Mouse (Mus musculus) embryonic stem cell, embryonic (primary cell): ENCODE results near the gene Atoh8.

Experiments used
- CTCF ChIA-PET, 4 experiments: fragments of 300-600 bp in 2 of 4; fragments of 350-600 bp in 2 of 4; sonication (Branson Sonifier 250); formaldehyde crosslinking; loops; one replicate each; lab custom pipeline; 2022; ENCODE audit warnings: inconsistent platforms in 2 of 4; lab: Charles Lee
- POLR2A ChIA-PET, 4 experiments: fragments of 300-600 bp in 2 of 4; fragments of 350-600 bp in 2 of 4; sonication (Branson Sonifier 250); formaldehyde crosslinking; loops; one replicate each; lab custom pipeline; 2022; ENCODE audit warnings: antibody characterized with exemption in 4 of 4, inconsistent platforms in 1 of 4; lab: Charles Lee

Atoh8 gene

DNA sequence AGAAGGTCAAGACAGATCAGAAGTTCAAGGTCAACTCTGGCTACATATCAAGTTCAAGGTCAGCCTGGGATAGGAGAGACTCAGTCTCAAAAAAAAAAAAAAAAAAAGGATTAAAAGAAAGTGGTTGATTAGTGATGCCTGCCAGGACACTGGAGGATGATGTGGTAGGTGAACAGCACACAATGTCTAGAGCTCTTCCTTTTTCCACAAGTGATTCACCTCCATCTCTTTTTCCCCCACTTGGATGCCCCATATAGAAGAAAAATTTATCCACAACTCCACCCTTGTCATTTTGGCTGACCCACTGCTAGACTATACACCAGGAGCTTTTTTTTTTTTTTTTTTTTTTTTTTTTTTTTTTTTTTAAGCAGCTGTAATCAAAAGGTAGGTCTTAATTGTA lies 37.9 kb downstream of the Atoh8 start:
- ChIA-PET CTCF (interaction anchor here in 2 of 4 experiments (0.6 to 0.7 kb wide), 2 partner anchors 20 to 55 kb away, joined by 4 to 12 read pairs; no protein-coding TSS in a partner anchor), POLR2A (interaction anchor here in 3 of 4 experiments (0.6 to 1.7 kb wide), 7 partner anchors 8 to 646 kb away, joined by 3 to 7 read pairs (median 3); no protein-coding TSS in a partner anchor)

DNA sequence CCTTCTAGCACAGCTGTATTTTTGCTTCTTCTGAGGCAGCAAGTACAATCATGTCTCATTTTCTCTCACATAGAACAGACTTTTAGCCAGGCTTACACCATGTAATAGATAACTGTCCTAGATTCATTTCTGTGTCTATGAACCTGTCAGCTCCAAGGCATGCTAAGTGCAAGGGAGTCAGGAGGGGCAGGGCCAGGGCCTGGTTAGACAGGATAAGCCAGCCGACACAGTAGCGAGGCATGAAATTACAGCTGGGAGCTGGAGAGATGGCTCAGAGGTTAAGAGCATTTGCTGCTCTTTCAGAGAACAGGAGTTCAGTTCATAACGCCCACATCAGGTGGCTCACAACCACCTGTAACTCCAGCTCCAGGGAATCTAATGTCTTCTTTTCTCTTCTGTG lies 38.7 kb downstream of the Atoh8 start:
- ChIA-PET POLR2A (interaction anchor here in 1 of 4 experiments (0.7 kb wide), 1 partner anchor 107 kb away, joined by 3 read pairs; no protein-coding TSS in a partner anchor), CTCF (interaction anchor here in 1 of 4 experiments (0.7 kb wide), 1 partner anchor 56 kb away, joined by 4 read pairs; no protein-coding TSS in a partner anchor)

DNA sequence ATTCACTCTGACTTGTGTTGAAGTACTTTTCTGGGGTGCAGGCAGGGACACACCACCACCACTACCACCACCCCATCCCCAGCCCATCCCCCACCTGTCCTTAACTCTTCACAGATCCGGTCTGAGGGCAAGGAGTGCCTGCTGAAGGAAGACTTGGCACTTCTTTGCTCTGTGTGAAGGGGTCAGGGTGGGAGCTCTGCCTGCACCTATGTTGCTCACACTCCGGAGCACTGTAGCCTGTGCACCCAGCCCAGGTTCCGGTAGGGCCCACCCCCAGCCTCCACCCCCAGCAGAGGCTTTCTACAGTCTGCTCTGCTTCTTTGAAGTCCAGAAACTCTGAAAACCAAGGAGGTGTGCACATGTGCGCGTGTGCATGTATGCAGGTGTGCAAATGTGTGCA lies 44.8 kb downstream of the Atoh8 start:
- CTCF ChIA-PET, result interaction anchor here in 3 of 4 experiments (0.8 to 4.2 kb wide), 6 partner anchors 44 to 224 kb away, joined by 3 to 26 read pairs (median 10); partner anchors contain the start of genes Atoh8 (in 3 of the 3) and Ggcx (in 1 of the 3)
- POLR2A ChIA-PET, result interaction anchor here in 1 of 4 experiments (0.5 to 1.3 kb wide), 2 partner anchors 41 to 70 kb away, joined by 3 to 5 read pairs; no protein-coding TSS in a partner anchor

DNA sequence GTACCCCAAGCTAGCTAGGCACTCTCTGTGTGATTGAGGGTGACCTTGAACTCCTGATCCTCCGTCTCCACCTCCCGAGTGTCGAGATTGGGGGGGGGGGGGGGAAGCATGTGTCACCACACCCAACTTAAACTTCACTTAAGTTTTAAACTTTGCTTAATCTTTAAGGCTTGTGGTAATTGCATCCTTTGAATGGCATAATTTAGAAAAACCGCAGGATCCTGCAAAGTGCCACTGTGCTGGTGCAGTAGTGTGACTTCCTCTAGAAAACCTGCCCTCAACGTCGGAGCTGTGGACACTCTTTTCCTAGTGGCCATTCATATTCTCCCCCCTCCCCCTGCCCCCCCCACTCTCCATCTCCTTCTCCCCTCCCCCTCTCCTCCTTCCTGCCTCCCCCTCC lies 45.3 kb downstream of the Atoh8 start:
- POLR2A ChIA-PET, result interaction anchor here in 1 of 4 experiments (0.5 to 1.3 kb wide), 2 partner anchors 42 to 70 kb away, joined by 3 to 5 read pairs; no protein-coding TSS in a partner anchor
- CTCF ChIA-PET, result interaction anchor here (0.6 to 8.2 kb wide), 10 partner anchors 45 to 224 kb away, joined by 3 to 69 read pairs (median 10); partner anchors contain the start of genes Atoh8 (in 3 of the 4) and Ggcx (in 1 of the 4)

DNA sequence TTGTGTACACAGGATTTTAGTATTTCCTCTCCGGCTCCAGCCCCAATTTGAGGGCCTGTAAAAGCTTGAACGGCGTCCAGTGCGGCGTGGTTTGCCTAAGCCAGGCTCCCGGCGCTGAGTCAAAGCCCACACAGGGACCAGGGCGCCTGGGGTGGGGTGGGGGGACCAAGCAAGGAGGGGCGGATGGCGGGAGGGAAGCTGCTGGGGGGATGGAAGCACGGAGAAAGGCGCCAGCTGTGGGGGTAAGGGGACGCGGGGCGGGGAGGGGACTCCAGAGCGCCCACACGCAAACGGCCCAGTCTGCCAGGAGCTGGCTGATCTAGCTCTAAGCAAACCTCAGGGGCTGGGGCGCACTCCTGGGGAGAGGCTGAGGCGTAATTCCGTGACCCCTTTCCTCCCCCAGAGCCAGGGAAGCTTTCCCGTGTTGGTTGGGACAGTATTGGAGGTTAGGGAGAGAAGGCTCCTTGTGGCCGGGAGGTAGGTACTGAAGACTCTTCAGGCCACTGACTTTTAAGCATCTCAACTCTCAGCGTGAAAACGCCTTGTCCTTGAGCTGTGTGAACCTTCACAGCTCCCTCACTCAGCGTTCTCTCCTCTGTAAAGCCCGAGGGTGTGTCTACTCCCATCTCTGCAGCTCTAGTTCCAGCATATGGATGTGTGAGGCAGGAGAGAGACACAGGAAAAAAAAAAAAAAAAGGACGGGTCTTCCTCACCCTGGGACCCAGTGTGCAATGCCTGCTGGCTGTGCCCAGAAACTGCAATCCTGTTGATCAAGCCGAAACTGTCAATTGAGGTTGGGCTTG lies 46.1 kb downstream of the Atoh8 start:
- ChIA-PET POLR2A (interaction anchor here (0.6 to 2.2 kb wide), 15 partner anchors 9 to 242 kb away, joined by 3 to 11 read pairs (median 3); partner anchors contain the start of gene Vamp8 (in 1 of the 4)), CTCF (interaction anchor here (0.5 to 8.2 kb wide), 23 partner anchors 29 to 351 kb away, joined by 3 to 69 read pairs (median 4); partner anchors contain the start of gene Atoh8 (in 3 of the 4))

DNA sequence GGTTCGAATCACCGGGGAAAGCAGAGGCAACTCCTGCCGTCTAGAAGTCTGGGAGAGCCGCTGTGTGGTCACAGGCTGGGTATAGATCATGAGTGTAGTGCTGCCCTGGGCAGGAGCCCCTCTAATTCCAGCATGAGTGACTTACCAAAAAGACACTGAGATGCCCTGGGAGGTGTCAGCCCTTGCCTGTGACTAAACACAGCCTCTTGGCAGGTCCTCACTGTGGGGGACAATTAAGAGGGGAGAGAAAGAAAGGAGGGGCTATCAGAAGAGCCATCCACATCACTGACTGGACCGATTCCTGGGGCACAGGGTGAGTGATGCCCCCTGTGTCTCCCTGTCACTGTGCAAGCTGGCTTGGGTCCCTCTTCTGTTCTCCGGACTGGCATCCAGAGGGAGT lies 48.6 kb downstream of the Atoh8 start:
- ChIA-PET CTCF (interaction anchor here (1.0 to 8.2 kb wide), 10 partner anchors 48 to 75 kb away, joined by 3 to 69 read pairs (median 11); partner anchors contain the start of gene Atoh8 (in 1 of the 4)), POLR2A (interaction anchor here in 3 of 4 experiments (0.5 to 1.2 kb wide), 7 partner anchors 30 to 181 kb away, joined by 3 to 4 read pairs (median 3); partner anchors contain the start of genes Atoh8 (in 1 of the 3) and Tmem150a (in 1 of the 3))

DNA sequence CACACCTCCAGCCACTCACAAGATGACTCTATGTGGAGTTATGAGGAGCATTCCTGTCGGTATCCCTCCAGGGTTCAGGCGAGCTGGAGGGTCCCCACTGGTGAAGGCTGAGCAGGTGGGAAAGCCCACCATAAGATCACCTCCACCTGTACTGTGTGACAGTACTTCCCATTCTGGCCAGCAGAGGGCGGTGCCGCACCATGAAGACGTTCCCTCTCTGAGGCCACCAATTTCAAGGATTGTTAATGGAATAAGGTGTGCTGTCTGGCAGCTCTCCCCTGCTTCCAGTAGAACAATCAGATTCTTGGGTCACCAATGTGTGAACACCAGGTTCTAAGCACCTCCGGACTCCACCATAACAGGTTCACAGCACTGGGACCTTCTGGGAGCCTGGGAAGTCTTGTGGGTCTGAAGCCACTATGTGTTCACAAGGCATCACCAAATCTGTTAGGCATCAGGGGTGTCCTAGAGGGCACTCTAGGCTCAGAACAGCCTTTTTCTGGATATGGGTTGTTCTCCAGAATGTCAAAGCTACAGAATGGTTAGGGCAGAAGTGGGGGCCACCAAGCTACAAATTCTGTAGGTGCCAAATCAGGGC lies 49.4 kb downstream of the Atoh8 start:
- ChIA-PET CTCF (interaction anchor here (0.5 to 8.2 kb wide), 15 partner anchors 21 to 722 kb away, joined by 3 to 69 read pairs (median 4); partner anchors contain the start of gene Atoh8 (in 2 of the 4)), POLR2A (interaction anchor here in 2 of 4 experiments (0.7 to 1.0 kb wide), 2 partner anchors 31 to 170 kb away, joined by 3 to 4 read pairs; partner anchors contain the start of gene Tmem150a (in 1 of the 2))

DNA sequence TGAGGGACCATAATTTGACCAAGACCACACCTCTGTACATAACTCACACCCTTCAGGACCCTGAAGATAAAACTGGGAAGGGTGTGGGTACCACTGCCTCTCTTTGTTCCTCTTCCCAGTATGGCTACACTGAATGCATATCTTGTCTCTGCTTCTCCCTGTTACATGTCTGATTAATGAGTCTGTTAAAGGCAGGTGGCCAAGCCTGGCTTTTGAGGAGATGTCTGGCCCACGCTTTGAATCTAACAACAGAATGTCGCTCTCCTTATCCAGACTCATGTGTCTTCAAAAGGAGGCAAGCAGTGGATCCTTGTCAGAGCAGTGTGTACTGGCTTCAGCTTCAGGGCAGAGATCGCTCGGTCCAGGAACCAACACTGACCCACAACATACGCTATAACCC lies 50.8 kb downstream of the Atoh8 start:
- CTCF ChIA-PET, result interaction anchor here in 3 of 4 experiments (2.1 to 8.2 kb wide), 5 partner anchors 52 to 77 kb away, joined by 6 to 69 read pairs (median 21); no protein-coding TSS in a partner anchor
- POLR2A ChIA-PET, result interaction anchor here in 1 of 4 experiments (0.8 kb wide), 1 partner anchor 50 kb away, joined by 3 read pairs; no protein-coding TSS in a partner anchor

DNA sequence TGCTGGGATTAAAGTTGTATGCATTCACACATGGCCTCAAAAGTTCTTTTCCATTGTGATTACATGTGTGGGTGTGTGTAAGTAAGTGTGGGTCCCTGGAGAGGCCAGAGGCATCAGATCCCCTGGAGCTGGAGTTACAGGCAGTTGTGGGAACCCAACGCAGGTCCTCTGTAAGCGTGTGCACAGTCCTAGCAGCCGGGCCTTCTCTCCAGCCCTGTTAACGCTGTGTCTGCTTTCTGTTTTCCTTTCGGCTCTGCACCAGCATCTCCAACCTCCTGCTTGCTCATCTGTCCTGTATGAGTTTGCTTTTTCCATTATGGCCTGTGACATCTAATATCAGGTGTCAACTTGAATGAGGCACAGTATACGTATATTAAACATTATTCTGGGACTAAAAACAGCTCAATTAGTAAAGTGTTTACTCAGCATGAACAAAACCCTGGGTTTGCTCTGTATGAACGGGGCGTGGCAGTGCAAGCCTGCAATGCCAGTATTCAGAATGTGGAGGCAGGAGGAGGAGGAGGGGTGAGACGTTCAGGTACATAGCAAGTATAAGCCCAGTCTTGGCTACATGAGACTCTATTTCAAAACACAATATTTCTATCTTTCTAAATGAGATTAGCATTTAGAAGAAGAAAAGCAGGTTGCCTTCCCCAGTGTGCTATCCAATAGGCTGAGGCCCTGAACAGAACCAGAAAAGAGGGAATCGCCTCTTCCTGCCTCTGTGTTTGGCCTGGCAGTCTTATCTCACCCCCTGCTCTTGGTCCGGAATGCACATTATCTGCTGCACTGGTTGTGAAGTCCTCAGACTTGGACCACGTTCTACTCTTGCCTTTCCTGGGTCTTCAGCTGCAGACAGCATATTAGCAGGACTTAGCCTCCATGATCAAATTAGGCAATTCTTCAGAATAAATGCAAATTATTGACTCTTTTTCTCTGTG lies 55.5 kb downstream of the Atoh8 start:
- CTCF ChIA-PET, result interaction anchor here in 3 of 4 experiments (0.5 to 0.8 kb wide), 3 partner anchors 57 to 356 kb away, joined by 3 to 4 read pairs (median 3); no protein-coding TSS in a partner anchor
- POLR2A ChIA-PET, result no interaction called here

DNA sequence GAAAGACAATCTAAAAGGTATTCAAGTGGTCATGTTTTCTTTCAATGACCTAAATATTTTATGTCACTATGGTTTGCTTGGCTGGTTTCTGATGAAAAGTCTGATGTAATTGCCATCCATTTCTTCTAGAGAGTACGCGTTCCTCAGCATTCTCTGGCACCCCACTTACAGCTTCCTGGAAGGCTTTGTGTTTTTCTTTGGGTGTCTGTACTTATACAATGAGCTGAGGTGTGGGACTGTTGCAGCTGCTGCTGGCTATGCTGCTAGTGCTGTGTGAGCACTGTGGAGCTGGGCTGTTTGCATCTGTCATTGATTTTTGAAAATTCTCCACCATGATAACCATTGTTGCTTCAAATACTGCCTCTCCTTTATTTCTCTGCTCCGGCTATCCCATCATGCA lies 56.4 kb downstream of the Atoh8 start:
- CTCF ChIA-PET, result interaction anchor here in 3 of 4 experiments (0.5 to 0.8 kb wide), 3 partner anchors 58 to 356 kb away, joined by 3 to 4 read pairs (median 3); no protein-coding TSS in a partner anchor
- POLR2A ChIA-PET, result interaction anchor here in 1 of 4 experiments (0.7 kb wide), 1 partner anchor 76 kb away, joined by 9 read pairs; no protein-coding TSS in a partner anchor

DNA sequence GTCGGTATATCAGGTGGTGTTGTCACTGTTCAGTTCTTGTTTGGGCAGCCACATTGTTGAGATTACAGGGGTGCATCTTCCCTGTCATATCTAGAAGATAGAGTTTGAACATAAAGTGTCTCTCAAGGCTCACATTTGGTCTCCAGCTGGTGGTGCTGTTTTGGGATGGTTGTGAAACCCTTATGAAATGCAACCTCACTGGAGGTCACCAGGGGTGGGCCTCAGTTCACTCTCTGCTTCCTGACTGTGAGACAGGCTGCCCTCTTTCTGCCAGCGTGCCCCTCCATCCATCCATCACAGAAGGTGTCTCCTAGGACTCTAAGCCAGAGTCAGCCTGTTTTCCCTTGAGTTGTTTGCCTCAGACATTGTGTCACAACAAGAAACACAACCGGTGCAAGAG lies 58.0 kb downstream of the Atoh8 start:
- ChIA-PET CTCF (interaction anchor here (0.5 to 1.6 kb wide), 5 partner anchors 12 to 1197 kb away, joined by 3 to 4 read pairs (median 3); no protein-coding TSS in a partner anchor), POLR2A (no interaction called here)

DNA sequence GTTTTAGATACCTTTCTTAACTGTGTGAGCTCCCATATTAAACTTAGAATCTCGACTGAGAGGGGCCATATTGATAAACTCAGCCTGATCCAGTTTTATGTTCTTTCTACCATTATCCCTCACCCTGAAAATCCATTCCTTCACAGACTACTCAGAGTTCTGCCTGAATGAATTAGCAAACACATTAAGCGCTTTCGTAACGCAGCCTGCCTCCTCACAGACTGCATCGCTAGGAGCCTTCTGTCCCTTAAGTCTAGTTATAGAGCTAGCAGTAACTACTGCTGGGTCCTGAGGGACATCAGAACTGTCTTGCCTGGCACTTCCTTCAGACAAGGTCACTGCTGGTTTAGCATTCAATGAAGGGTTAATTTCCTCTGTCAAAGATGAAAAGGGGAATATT lies 59.4 kb downstream of the Atoh8 start:
- POLR2A ChIA-PET, result interaction anchor here in 1 of 4 experiments (0.7 kb wide), 1 partner anchor 13 kb away, joined by 3 read pairs; no protein-coding TSS in a partner anchor
- CTCF ChIA-PET, result interaction anchor here in 2 of 4 experiments (1.0 to 1.4 kb wide), 2 partner anchors 11 to 85 kb away, joined by 3 read pairs; no protein-coding TSS in a partner anchor

DNA sequence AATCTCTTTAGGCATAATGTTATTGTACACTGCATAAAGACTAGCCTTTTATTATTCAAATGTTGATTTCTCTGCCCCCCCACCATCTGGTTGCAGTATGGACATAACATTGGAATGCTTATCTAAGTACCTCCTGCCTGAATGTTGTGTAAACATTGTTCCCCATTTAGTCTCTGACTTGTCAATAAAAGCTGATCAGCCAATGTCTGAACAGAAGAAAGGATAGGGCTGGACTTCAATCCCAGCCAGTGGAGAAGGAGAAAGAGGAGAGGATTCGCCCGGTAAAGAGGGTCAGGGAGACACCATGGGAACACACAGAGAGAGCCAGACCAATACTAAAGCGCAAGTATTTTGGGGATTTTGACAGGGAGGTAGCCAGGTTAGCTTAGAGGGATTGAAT lies 60.0 kb downstream of the Atoh8 start:
- CTCF ChIA-PET, result interaction anchor here in 2 of 4 experiments (1.0 to 1.4 kb wide), 2 partner anchors 10 to 86 kb away, joined by 3 read pairs; no protein-coding TSS in a partner anchor

DNA sequence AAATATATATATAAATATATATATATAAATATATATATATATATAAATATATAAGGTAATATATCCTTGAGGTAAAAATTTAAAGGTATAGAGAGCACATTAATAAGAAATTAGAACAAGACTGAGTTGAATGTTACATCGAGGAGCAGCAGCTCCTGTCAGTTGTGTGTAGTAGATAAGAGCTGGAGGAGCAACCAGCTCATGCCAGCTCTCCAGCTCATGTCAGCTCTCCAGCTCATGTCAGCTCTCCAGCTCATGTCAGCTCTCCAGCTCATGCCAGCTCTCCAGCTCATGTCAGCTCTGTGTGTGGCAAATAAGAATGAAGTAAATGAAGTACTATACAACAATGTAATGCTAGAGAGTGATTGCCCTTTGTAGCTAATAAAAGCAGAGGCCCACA lies 62.0 kb downstream of the Atoh8 start:
- POLR2A ChIA-PET, result interaction anchor here in 1 of 4 experiments (0.6 to 1.2 kb wide), 3 partner anchors 10 to 363 kb away, joined by 3 to 12 read pairs (median 3); no protein-coding TSS in a partner anchor
- CTCF ChIA-PET, result interaction anchor here in 3 of 4 experiments (1.0 to 1.5 kb wide), 3 partner anchors 8 to 9 kb away, joined by 3 to 8 read pairs (median 5); no protein-coding TSS in a partner anchor

More for the DNA sequence above, 60.0 kb downstream of the Atoh8 start:
- POLR2A ChIA-PET, result interaction anchor here in 1 of 4 experiments (0.7 kb wide), 1 partner anchor 13 kb away, joined by 3 read pairs; no protein-coding TSS in a partner anchor

DNA sequence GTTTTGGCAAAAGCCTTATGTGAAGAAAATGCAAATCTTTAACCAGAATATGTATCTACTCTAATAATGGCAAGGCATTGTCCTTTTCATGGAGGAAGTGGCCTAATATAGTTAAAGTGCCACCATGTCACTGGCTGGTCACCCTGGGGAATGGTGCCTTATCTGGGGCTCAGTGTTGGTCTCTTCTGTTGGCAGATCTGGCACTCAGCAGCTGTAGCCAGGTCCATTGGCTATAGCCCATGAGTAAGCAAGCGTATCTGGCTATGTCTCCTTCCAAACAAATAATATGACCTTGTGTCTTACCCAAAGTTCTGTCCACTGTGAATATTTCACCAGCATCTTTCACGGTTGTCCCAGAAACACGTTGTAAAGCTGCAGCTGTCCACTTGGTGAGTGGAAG lies 64.0 kb downstream of the Atoh8 start:
- ChIA-PET CTCF (interaction anchor here in 1 of 4 experiments (1.6 kb wide), 1 partner anchor 90 kb away, joined by 3 read pairs; no protein-coding TSS in a partner anchor), POLR2A (no interaction called here)

DNA sequence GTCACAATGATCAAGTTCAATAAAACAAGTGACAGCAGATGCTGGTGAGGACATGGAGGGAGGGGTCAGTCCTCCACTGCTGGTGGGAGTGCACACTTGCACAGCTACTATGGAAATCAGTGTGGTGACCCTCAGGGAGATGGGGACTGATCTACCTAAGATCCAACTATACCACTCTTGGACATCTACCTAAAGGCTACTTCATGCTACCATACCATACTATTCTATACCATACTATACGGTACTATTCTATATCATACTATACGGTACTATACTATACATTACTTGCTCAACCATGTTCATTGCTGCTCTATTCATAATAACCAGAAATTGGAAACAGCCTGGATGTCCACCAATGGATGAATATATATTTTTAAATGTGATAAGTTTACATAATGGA lies 69.5 kb downstream of the Atoh8 start:
- CTCF ChIA-PET, result interaction anchor here in 2 of 4 experiments (2.3 to 2.5 kb wide), 2 partner anchors 95 to 220 kb away, joined by 13 to 16 read pairs; no protein-coding TSS in a partner anchor
- POLR2A ChIA-PET, result interaction anchor here in 1 of 4 experiments (1.1 to 1.5 kb wide), 2 partner anchors 8 to 220 kb away, joined by 3 read pairs; no protein-coding TSS in a partner anchor
